Mouse (Mus musculus) cerebellum, adult 2 months (tissue): ENCODE data around the gene Itga1.

Source experiments
- CTCF ChIP-seq: fragments of 200-500 bp; IDR thresholded peaks from 2 replicates; pipeline ENCODE4 v1.5.1; 2011; ENCODE audit warnings: low read depth, mild to moderate bottlenecking, control low read depth, low read length, moderate library complexity, borderline replicate concordance; ENCODE audit not compliant: insufficient read depth
- POLR2A ChIP-seq: fragments of 200-500 bp; IDR thresholded peaks from 2 replicates; pipeline ENCODE4 v1.6.1; 2011; ENCODE audit warnings: low read length, control low read depth, borderline replicate concordance; ENCODE audit not compliant: insufficient read depth

- no peak for TF ChIP-seq CTCF
- no peak for TF ChIP-seq POLR2A
Observed at GRCm38 (mm10) chr13:114999582-114999981, 102.2 kb downstream of the Itga1 start.
